Mouse (Mus musculus): ENCODE measurements at regions not wholly inside any gene's neighbourhood (a gene's known extent, or its start where the extent isn't known, plus 50 kb on each side); places are given as distances from the start of the nearest gene placed in this dataset.
A peak's percentile ranks its signal among the peaks of the same experiment; 100 is the strongest.

GRCm38 (mm10) chr13:51899319-51900042 is 53.0 kb downstream of the Gadd45g start:
- H3K4me2 ChIP-seq (ENCODE audit: low read depth): no peak overlapping the region
- H3K9ac ChIP-seq: no peak overlapping the region
- no peaks in the 10 kb centered on the region for H3K27me3 ChIP-seq (ENCODE audit: insufficient read depth, low read length)
- H3K27ac ChIP-seq (ENCODE audit: low read depth, low read length): no peak overlapping the region
- ATAC-seq: no peak
- WGBS: 55% methylated on average over 9 of the region's 9 CpGs
- H3K9me3 ChIP-seq (ENCODE audit: low read length): no peaks in the 10 kb centered on the region
- no peak overlapping the region for H3K4me3 ChIP-seq (ENCODE audit: low read depth, low read length)
- no peaks in the 10 kb centered on the region for H3K36me3 ChIP-seq (ENCODE audit: insufficient read depth)
- H3K4me1 ChIP-seq (ENCODE audit: insufficient read depth): peaks cover 10% of the 10 kb centered on the region
- DNase-seq: no peak
- TF ChIP-seq CTCF (IDR thresholded peaks at IDR 0.05; ENCODE audit: low read depth): no peak

- no peaks in the 10 kb centered on the region for H3K36me3 ChIP-seq (ENCODE audit: insufficient read depth)
- H3K4me2 ChIP-seq (ENCODE audit: low read depth): no peak overlapping the region
- no peak overlapping the region for H3K9ac ChIP-seq
- H3K4me3 ChIP-seq (ENCODE audit: low read depth, low read length): no peak overlapping the region
- H3K27me3 ChIP-seq (ENCODE audit: insufficient read depth, low read length): no peaks in the 10 kb centered on the region
- no peaks in the 10 kb centered on the region for H3K9me3 ChIP-seq (ENCODE audit: low read length)
- peaks cover 10% of the 10 kb centered on the region for H3K4me1 ChIP-seq (ENCODE audit: insufficient read depth)
- 70% methylated on average over 3 of the region's 3 CpGs for WGBS
- ATAC-seq: no peak
- DNase-seq: no peak
- no peak overlapping the region for H3K27ac ChIP-seq (ENCODE audit: low read depth, low read length)
- TF ChIP-seq CTCF (IDR thresholded peaks at IDR 0.05; ENCODE audit: low read depth): no peak
Measured at GRCm38 (mm10) chr13:51900043-51900440, 53.6 kb downstream of the Gadd45g start.

DNA sequence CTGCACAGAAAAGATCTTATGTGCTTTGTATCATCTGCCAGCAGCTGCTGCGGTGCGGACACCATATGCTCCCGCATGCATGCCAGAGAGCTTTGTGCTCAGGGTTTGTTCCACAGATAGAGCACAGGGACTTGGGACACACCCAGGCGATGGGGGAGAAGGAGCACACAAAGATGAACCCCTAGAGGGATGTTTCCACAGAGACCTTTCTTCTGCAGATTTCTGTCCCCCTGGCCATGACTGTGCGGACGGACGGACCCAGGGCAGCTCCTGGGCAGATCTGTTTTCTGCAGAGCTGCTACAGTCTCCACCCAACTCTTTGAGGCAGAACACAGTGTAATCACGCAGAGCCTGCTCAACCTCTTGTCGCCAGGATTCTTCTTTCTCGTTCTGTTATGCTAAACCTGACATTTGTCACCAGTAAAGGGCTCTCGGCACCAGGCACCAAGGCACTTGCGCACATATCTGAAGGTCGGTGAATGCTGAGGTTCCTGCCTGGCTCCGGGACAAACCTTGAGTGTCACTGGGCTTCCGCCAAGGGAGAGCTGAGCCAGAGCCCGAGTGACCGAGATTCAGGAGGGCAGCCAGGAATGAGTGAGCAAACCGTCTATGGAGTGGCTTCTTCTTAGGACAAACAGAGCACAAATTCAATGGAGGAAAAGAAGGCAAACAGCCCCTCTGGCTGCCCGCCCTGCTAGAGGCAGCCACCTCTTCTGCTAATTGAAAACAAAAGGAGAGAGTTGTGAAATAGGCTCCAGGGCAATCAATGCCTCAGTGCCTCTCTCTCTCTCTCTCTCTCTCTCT is 56.2 kb downstream of the Gadd45g start:
- DNase-seq: peak; percentile 69
- H3K4me1 ChIP-seq (ENCODE audit: insufficient read depth): peaks cover 10% of the 10 kb centered on the region
- H3K9me3 ChIP-seq (ENCODE audit: low read length): no peaks in the 10 kb centered on the region
- H3K27ac ChIP-seq (ENCODE audit: low read depth, low read length): peak overlapping the region; percentile 50; the same call in 1 of the 2 replicates
- H3K36me3 ChIP-seq (ENCODE audit: insufficient read depth): no peaks in the 10 kb centered on the region
- 13% methylated on average over 19 of the region's 19 CpGs for WGBS
- peak overlapping the region; percentile 33 for H3K9ac ChIP-seq
- H3K4me2 ChIP-seq (ENCODE audit: low read depth): peak overlapping the region; percentile 36
- no peak for TF ChIP-seq CTCF (IDR thresholded peaks at IDR 0.05; ENCODE audit: low read depth)
- no peak overlapping the region for H3K4me3 ChIP-seq (ENCODE audit: low read depth, low read length)
- no peaks in the 10 kb centered on the region for H3K27me3 ChIP-seq (ENCODE audit: insufficient read depth, low read length)
- peak; percentile 66 for ATAC-seq

GRCm38 (mm10) chr13:51903324-51903939 is 57.0 kb downstream of the Gadd45g start:
- Histone ChIP-seq H3K9ac (no peak overlapping the region), H3K36me3 (ENCODE audit: insufficient read depth) (no peaks in the 10 kb centered on the region), H3K4me3 (ENCODE audit: low read depth, low read length) (no peak overlapping the region), H3K27ac (ENCODE audit: low read depth, low read length) (no peak overlapping the region), H3K9me3 (ENCODE audit: low read length) (no peaks in the 10 kb centered on the region), H3K4me2 (ENCODE audit: low read depth) (no peak overlapping the region), H3K4me1 (ENCODE audit: insufficient read depth) (peaks cover 10% of the 10 kb centered on the region), H3K27me3 (ENCODE audit: insufficient read depth, low read length) (no peaks in the 10 kb centered on the region)
- no peak for TF ChIP-seq CTCF (IDR thresholded peaks at IDR 0.05; ENCODE audit: low read depth)
- DNase-seq (peak; percentile 20), ATAC-seq (peak; percentile 58)
- 14% methylated on average over 11 of the region's 11 CpGs for WGBS

DNA sequence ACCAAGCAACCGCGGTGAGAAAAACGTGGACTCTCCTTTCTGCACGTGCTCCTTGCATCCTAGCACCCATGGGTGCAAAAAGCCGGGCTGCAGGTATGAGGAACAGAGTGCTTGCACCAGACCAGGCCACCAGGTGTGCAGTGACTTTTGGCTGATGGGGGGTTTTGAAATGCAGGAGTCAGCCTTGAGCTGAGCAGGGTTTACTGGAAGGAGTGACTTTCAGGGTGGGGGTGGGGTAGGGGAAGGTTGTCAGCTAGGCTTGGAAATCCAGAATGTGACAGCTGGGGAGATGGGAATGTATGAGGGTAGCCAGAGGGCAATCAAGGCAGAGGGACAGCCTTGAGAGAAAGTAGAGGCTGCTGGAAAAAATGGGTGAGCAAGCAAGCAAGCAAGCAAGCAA is 58.8 kb downstream of the Gadd45g start:
- Histone ChIP-seq H3K9me3 (ENCODE audit: low read length) (no peaks in the 10 kb centered on the region), H3K9ac (no peak overlapping the region), H3K4me1 (ENCODE audit: insufficient read depth) (peaks cover 10% of the 10 kb centered on the region), H3K4me3 (ENCODE audit: low read depth, low read length) (no peak overlapping the region), H3K27ac (ENCODE audit: low read depth, low read length) (no peak overlapping the region), H3K4me2 (ENCODE audit: low read depth) (no peak overlapping the region), H3K36me3 (ENCODE audit: insufficient read depth) (no peaks in the 10 kb centered on the region), H3K27me3 (ENCODE audit: insufficient read depth, low read length) (no peaks in the 10 kb centered on the region)
- TF ChIP-seq CTCF (IDR thresholded peaks at IDR 0.05; ENCODE audit: low read depth): no peak
- DNase-seq: no peak
- WGBS: 85% methylated on average over 5 of the region's 5 CpGs
- ATAC-seq: no peak

- Histone ChIP-seq H3K4me2 (ENCODE audit: low read depth) (no peak overlapping the region), H3K27me3 (ENCODE audit: insufficient read depth, low read length) (no peaks in the 10 kb centered on the region), H3K9ac (no peak overlapping the region), H3K4me1 (ENCODE audit: insufficient read depth) (peaks cover 10% of the 10 kb centered on the region), H3K27ac (ENCODE audit: low read depth, low read length) (no peak overlapping the region), H3K4me3 (ENCODE audit: low read depth, low read length) (no peak overlapping the region), H3K36me3 (ENCODE audit: insufficient read depth) (no peaks in the 10 kb centered on the region), H3K9me3 (ENCODE audit: low read length) (no peaks in the 10 kb centered on the region)
- TF ChIP-seq CTCF (IDR thresholded peaks at IDR 0.05; ENCODE audit: low read depth): no peak
- WGBS: 93% methylated on average over 3 of the region's 3 CpGs
- DNase-seq (no peak), ATAC-seq (no peak)
Measured at GRCm38 (mm10) chr13:51906103-51906502, 59.6 kb downstream of the Gadd45g start.

- no peak for TF ChIP-seq CTCF (IDR thresholded peaks at IDR 0.05; ENCODE audit: low read depth)
- Histone ChIP-seq H3K27me3 (ENCODE audit: insufficient read depth, low read length) (no peaks in the 10 kb centered on the region), H3K4me1 (ENCODE audit: insufficient read depth) (no peaks in the 10 kb centered on the region), H3K9me3 (ENCODE audit: low read length) (no peaks in the 10 kb centered on the region), H3K27ac (ENCODE audit: low read depth, low read length) (no peak overlapping the region), H3K4me3 (ENCODE audit: low read depth, low read length) (no peak overlapping the region), H3K4me2 (ENCODE audit: low read depth) (no peak overlapping the region), H3K36me3 (ENCODE audit: insufficient read depth) (no peaks in the 10 kb centered on the region), H3K9ac (no peak overlapping the region)
- no peak for ATAC-seq
- DNase-seq: no peak
- WGBS: 83% methylated on average over 7 of the region's 7 CpGs
Measured at GRCm38 (mm10) chr13:51908514-51908913, 62.0 kb downstream of the Gadd45g start.
